Mouse (Mus musculus): ENCODE data around the gene Itpkb.

DNA sequence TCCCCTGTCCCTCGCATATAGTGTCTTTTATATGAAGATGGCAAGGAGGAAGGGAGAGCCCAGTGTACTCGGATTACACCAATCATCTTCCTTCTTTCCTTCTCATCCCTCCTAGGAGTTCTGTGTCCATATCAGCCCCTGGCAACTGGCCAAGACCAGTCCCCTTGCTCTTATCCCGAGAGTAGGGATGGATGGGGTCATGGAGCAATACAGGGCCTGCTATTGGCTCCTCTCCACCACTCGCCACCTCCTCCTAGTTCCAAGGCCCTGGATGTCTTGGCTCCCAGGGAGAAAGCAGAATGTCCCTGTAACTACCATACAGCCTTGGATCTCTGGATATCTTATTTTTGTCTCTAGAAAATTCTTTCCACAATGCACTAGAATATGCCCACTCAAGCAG, 84.8 kb downstream of the Itpkb start:
- TF ChIP-seq POLR2A (IDR thresholded peaks at IDR 0.05; ENCODE audit: low read depth, low read length): no peak
- TF ChIP-seq CTCF (IDR thresholded peaks at IDR 0.05; ENCODE audit: borderline replicate concordance, insufficient read depth, low read length): no peak
